Mouse (Mus musculus) E14TG2a.4 (cell line): Measurements from ENCODE around the gene Ctnna3.

Source experiments
- CTCF ChIP-seq: conservative IDR thresholded peaks from 2 replicates; pipeline ENCODE4 v1.5.1; 2014; ENCODE audit warnings: low read length
- NANOG ChIP-seq: IDR thresholded peaks from 2 replicates; pipeline ENCODE4 v1.6.1; 2014; ENCODE audit warnings: borderline replicate concordance, low read length, mixed read lengths

GRCm38 (mm10) chr10:63417061-63417460 is 12.8 kb upstream of the Ctnna3 start:
- TF ChIP-seq CTCF (no peak), NANOG (no peak)
